Mouse (Mus musculus): ENCODE measurements at regions not wholly inside any gene's neighbourhood (a gene's known extent, or its start where the extent isn't known, plus 50 kb on each side); places are given as distances from the start of the nearest gene placed in this dataset.

GRCm38 (mm10) chr1:119335171-119335570, 86.9 kb downstream of the Inhbb start:
- ATAC-seq = no peak
- Histone ChIP-seq H3K4me2 (replicated peaks) (no peak overlapping the region), H3K4me3 (replicated peaks) (no peak overlapping the region), H3K27me3 (replicated peaks) (no peaks in the 10 kb centered on the region), H3K9me3 (no peaks in the 10 kb centered on the region), H3K36me3 (no peaks in the 10 kb centered on the region), H3K9ac (no peak overlapping the region), H3K27ac (no peak overlapping the region), H3K4me1 (replicated peaks) (no peaks in the 10 kb centered on the region)
- WGBS = 44% methylated on average over 13 of the region's 13 CpGs

GRCm38 (mm10) chr1:119330751-119331326, 91.2 kb downstream of the Inhbb start:
- no peak for ATAC-seq

GRCm38 (mm10) chr1:119329693-119330434, 92.2 kb downstream of the Inhbb start:
- Histone ChIP-seq H3K27me3 (replicated peaks) (no peaks in the 10 kb centered on the region), H3K9me3 (no peaks in the 10 kb centered on the region), H3K9ac (no peak overlapping the region), H3K4me3 (replicated peaks) (no peak overlapping the region), H3K4me1 (replicated peaks) (0 out of 2 replicates have a peak, but pooled peaks cover 5% of the 10 kb centered on the region), H3K27ac (no peak overlapping the region), H3K4me2 (replicated peaks) (no peak overlapping the region), H3K36me3 (no peaks in the 10 kb centered on the region)
- ATAC-seq = peak; percentile 28; the same call in 1 of the 2 replicates
- WGBS = 62% methylated on average over 7 of the region's 7 CpGs

More at GRCm38 (mm10) chr1:119330751-119331326, 91.2 kb downstream of the Inhbb start:
- H3K9me3 ChIP-seq = no peaks in the 10 kb centered on the region
- WGBS = 71% methylated on average over 4 of the region's 4 CpGs
- no peak overlapping the region for H3K4me3 ChIP-seq (replicated peaks)
- H3K36me3 ChIP-seq = no peaks in the 10 kb centered on the region
- H3K4me2 ChIP-seq (replicated peaks) = no peak overlapping the region
- 0 out of 2 replicates have a peak, but pooled peaks cover 5% of the 10 kb centered on the region for H3K4me1 ChIP-seq (replicated peaks)
- no peaks in the 10 kb centered on the region for H3K27me3 ChIP-seq (replicated peaks)
- no peak overlapping the region for H3K9ac ChIP-seq
- H3K27ac ChIP-seq = no peak overlapping the region

- 29% methylated on average over 15 of the region's 15 CpGs for WGBS
- peak; percentile 62 for ATAC-seq
- Histone ChIP-seq H3K9me3 (no peaks in the 10 kb centered on the region), H3K4me1 (replicated peaks) (0 out of 2 replicates have a peak, but pooled peaks cover 5% of the 10 kb centered on the region), H3K4me3 (replicated peaks) (no peak overlapping the region), H3K4me2 (replicated peaks) (no peak overlapping the region), H3K27ac (no peak overlapping the region), H3K36me3 (no peaks in the 10 kb centered on the region), H3K27me3 (replicated peaks) (no peaks in the 10 kb centered on the region), H3K9ac (no peak overlapping the region)
These were observed 92.9 kb downstream of the Inhbb start for GRCm38 (mm10) chr1:119328921-119329692.

GRCm38 (mm10) chr1:119324551-119324950, 97.5 kb downstream of the Inhbb start:
- H3K9me3 ChIP-seq = no peaks in the 10 kb centered on the region
- no peak overlapping the region for H3K9ac ChIP-seq
- H3K4me3 ChIP-seq (replicated peaks) = no peak overlapping the region
- H3K27ac ChIP-seq = no peak overlapping the region
- no peaks in the 10 kb centered on the region for H3K36me3 ChIP-seq
- no peak overlapping the region for H3K4me2 ChIP-seq (replicated peaks)
- H3K27me3 ChIP-seq (replicated peaks) = no peaks in the 10 kb centered on the region
- no peak for ATAC-seq
- 0 out of 2 replicates have a peak, but pooled peaks cover 5% of the 10 kb centered on the region for H3K4me1 ChIP-seq (replicated peaks)
- 77% methylated on average over 8 of the region's 8 CpGs for WGBS

- WGBS = 79% methylated on average over 10 of the region's 10 CpGs
These were observed 99.6 kb downstream of the Inhbb start for GRCm38 (mm10) chr1:119322279-119322995.

GRCm38 (mm10) chr1:119321799-119322198, 100.2 kb downstream of the Inhbb start:
- H3K9ac ChIP-seq = no peak overlapping the region
- no peak overlapping the region for H3K27ac ChIP-seq
- no peaks in the 10 kb centered on the region for H3K36me3 ChIP-seq
- no peak overlapping the region for H3K4me3 ChIP-seq (replicated peaks)
- ATAC-seq = no peak
- no peak overlapping the region for H3K4me2 ChIP-seq (replicated peaks)
- 89% methylated on average over 8 of the region's 8 CpGs for WGBS
- no peaks in the 10 kb centered on the region for H3K9me3 ChIP-seq
- H3K4me1 ChIP-seq (replicated peaks) = no peaks in the 10 kb centered on the region
- no peaks in the 10 kb centered on the region for H3K27me3 ChIP-seq (replicated peaks)

More at GRCm38 (mm10) chr1:119322279-119322995, 99.6 kb downstream of the Inhbb start:
- no peak overlapping the region for H3K9ac ChIP-seq
- H3K9me3 ChIP-seq = no peaks in the 10 kb centered on the region
- H3K36me3 ChIP-seq = no peaks in the 10 kb centered on the region
- no peaks in the 10 kb centered on the region for H3K4me1 ChIP-seq (replicated peaks)
- no peak overlapping the region for H3K4me3 ChIP-seq (replicated peaks)
- H3K27ac ChIP-seq = no peak overlapping the region
- no peak for ATAC-seq
- H3K4me2 ChIP-seq (replicated peaks) = no peak overlapping the region
- no peaks in the 10 kb centered on the region for H3K27me3 ChIP-seq (replicated peaks)

- WGBS = 80% methylated on average over 4 of the region's 4 CpGs
- H3K36me3 ChIP-seq = no peaks in the 10 kb centered on the region
- no peaks in the 10 kb centered on the region for H3K9me3 ChIP-seq
- no peak overlapping the region for H3K27ac ChIP-seq
- H3K27me3 ChIP-seq (replicated peaks) = no peaks in the 10 kb centered on the region
- H3K4me1 ChIP-seq (replicated peaks) = no peaks in the 10 kb centered on the region
- no peak overlapping the region for H3K9ac ChIP-seq
- no peak for ATAC-seq
- H3K4me2 ChIP-seq (replicated peaks) = no peak overlapping the region
- no peak overlapping the region for H3K4me3 ChIP-seq (replicated peaks)
These were observed 105.0 kb downstream of the Inhbb start for GRCm38 (mm10) chr1:119317006-119317405.

GRCm38 (mm10) chr1:119308719-119309365, 113.2 kb downstream of the Inhbb start:
- H3K9me3 ChIP-seq = no peaks in the 10 kb centered on the region
- H3K27me3 ChIP-seq (replicated peaks) = no peaks in the 10 kb centered on the region
- ATAC-seq = peak; percentile 52
- no peak overlapping the region for H3K4me3 ChIP-seq (replicated peaks)
- no peak overlapping the region for H3K4me2 ChIP-seq (replicated peaks)
- H3K9ac ChIP-seq = no peak overlapping the region
- H3K4me1 ChIP-seq (replicated peaks) = peaks cover 3% of the 10 kb centered on the region; the same call in 1 of the 2 replicates
- 62% methylated on average over 9 of the region's 9 CpGs for WGBS
- H3K36me3 ChIP-seq = no peaks in the 10 kb centered on the region
- no peak overlapping the region for H3K27ac ChIP-seq

- H3K9me3 ChIP-seq = no peaks in the 10 kb centered on the region
- H3K4me3 ChIP-seq (replicated peaks) = no peak overlapping the region
- no peak overlapping the region for H3K9ac ChIP-seq
- H3K36me3 ChIP-seq = no peaks in the 10 kb centered on the region
- no peak overlapping the region; the same call in 1 of the 2 replicates for H3K4me2 ChIP-seq (replicated peaks)
- ATAC-seq = peak; percentile 76
- no peaks in the 10 kb centered on the region for H3K27me3 ChIP-seq (replicated peaks)
- H3K27ac ChIP-seq = no peak overlapping the region
- WGBS = 14% methylated on average over 13 of the region's 13 CpGs
- peaks cover 3% of the 10 kb centered on the region; the same call in 1 of the 2 replicates for H3K4me1 ChIP-seq (replicated peaks)
These were observed 116.6 kb downstream of the Inhbb start for GRCm38 (mm10) chr1:119305315-119305976.

- H3K27me3 ChIP-seq (replicated peaks) = no peaks in the 10 kb centered on the region
These were observed 117.5 kb downstream of the Inhbb start for GRCm38 (mm10) chr1:119304470-119304980.

More at GRCm38 (mm10) chr1:119304470-119304980, 117.5 kb downstream of the Inhbb start:
- Histone ChIP-seq H3K9me3 (no peaks in the 10 kb centered on the region), H3K9ac (no peak overlapping the region), H3K27ac (no peak overlapping the region), H3K36me3 (no peaks in the 10 kb centered on the region), H3K4me3 (replicated peaks) (no peak overlapping the region), H3K4me2 (replicated peaks) (no peak overlapping the region), H3K4me1 (replicated peaks) (peaks cover 3% of the 10 kb centered on the region; the same call in 1 of the 2 replicates)
- ATAC-seq = no peak
- 45% methylated on average over 9 of the region's 9 CpGs for WGBS

All from intestine, embryonic 15.5 days (tissue).